Mouse (Mus musculus): ENCODE results near the gene Flvcr2.

GRCm38 (mm10) chr12:85794094-85794493 is 47.8 kb downstream of the Flvcr2 start:
- no peak for TF ChIP-seq CTCF (IDR thresholded peaks at IDR 0.05; ENCODE audit: control insufficient read depth, insufficient read depth, insufficient read length)
- no peak for TF ChIP-seq MAX (IDR thresholded peaks at IDR 0.05)
- TF ChIP-seq MYOG (IDR thresholded peaks at IDR 0.05; ENCODE audit: control insufficient read depth, extremely low read depth, insufficient read length), result no peak
- no peak for TF ChIP-seq MYOD1 (IDR thresholded peaks at IDR 0.05; ENCODE audit: control insufficient read depth, insufficient read length, low read depth)
- TF ChIP-seq USF1 (IDR thresholded peaks at IDR 0.05; ENCODE audit: low read depth), result no peak
